Mouse (Mus musculus): Measurements from ENCODE around the gene Olfr161.
"Not testable (repeated sequence)": the region's sequence is repeated elsewhere in the genome, so short reads cannot be mapped to it uniquely, and the experiment has no call there.

The Olfr161 gene

GRCm38 (mm10) chr16:3590691-3591090 lies at the start of gene Olfr161:
Gene Olfr161 (plus strand): TSS chr16:3591042.
- no peak for DNase-seq (ENCODE audit: low spot score)

- DNase-seq (ENCODE audit: low spot score): no peak
These were observed 27.3 kb upstream of the Olfr161 start for GRCm38 (mm10) chr16:3563553-3563952.

- DNase-seq (ENCODE audit: low spot score): not testable (repeated sequence)
These were observed 13.2 kb upstream of the Olfr161 start for GRCm38 (mm10) chr16:3577658-3578057.

GRCm38 (mm10) chr16:3578227-3578848 lies 12.5 kb upstream of the Olfr161 start:
- DNase-seq (ENCODE audit: low spot score): not testable (repeated sequence)

GRCm38 (mm10) chr16:3631376-3631775 lies 40.5 kb downstream of the Olfr161 start:
- not testable (repeated sequence) for DNase-seq (ENCODE audit: low spot score)

- not testable (repeated sequence) for DNase-seq (ENCODE audit: low spot score)
These were observed 41.9 kb downstream of the Olfr161 start for GRCm38 (mm10) chr16:3632572-3633361.

All from spleen, adult 12 weeks (tissue).